In genomic region chr12:112560176-112560797, GRCm38 (mm10) we compare ENCODE assay signal across 8 mouse cellular contexts. TPM values are rescaled to one million over a fixed set of nuclear protein-coding genes. Genes with fewer than 3 reads are reported as not detected.
DNase-seq lines count a peak whose midpoint lies in the region; ATAC-seq and TF ChIP-seq lines count a peak whose summit lies in the region.

No protein-coding gene starts in this region.

- TF ChIP-seq CTCF in gastrocnemius, adult 2 months (IDR thresholded peaks at IDR 0.05), result peak; percentile 56
- peak; percentile 56 for TF ChIP-seq CTCF in ES-Bruce4 (IDR thresholded peaks at IDR 0.05; ENCODE audit: low read depth, low read length)
- TF ChIP-seq CTCF in heart, postnatal 0 days (IDR thresholded peaks at IDR 0.05; ENCODE audit: low read depth), result peak; percentile 60

- H3K27ac ChIP-seq in gastrocnemius, adult 2 months, result peak overlapping the region; percentile 68
- no peak overlapping the region for H3K27ac ChIP-seq in ES-Bruce4 (ENCODE audit: insufficient read depth, low read length)
- no peak overlapping the region for H3K27ac ChIP-seq in heart, postnatal 0 days (ENCODE audit: low read depth)
- H3K27ac ChIP-seq in liver, embryonic 13.5 days, result no peak overlapping the region; the same call in 1 of the 2 replicates

- DNase-seq in gastrocnemius, adult 2 months, result peak; percentile 46
- DNase-seq in gastrocnemius, postnatal 10 days, result no peak
- DNase-seq in heart, postnatal 0 days (ENCODE audit: low spot score), result peak; percentile 39
- DNase-seq in liver, embryonic 13.5 days, result no peak
- DNase-seq in neural tube, embryonic 10.5 days (ENCODE audit: extremely low spot score, low spot score), result no peak
- DNase-seq in spleen, postnatal 4 days (ENCODE audit: low spot score in 2 of 2), result no peak
- DNase-seq in frontal cortex, postnatal 36 days (ENCODE audit: low spot score in 2 of 2), result no peak

- no peak overlapping the region for H3K9ac ChIP-seq in ES-Bruce4 (ENCODE audit: low read depth, poor library complexity, severe bottlenecking)
- H3K9ac ChIP-seq in heart, postnatal 0 days (replicated peaks; ENCODE audit: low read depth, low read length), result no peak overlapping the region
- no peak overlapping the region for H3K9ac ChIP-seq in liver, embryonic 13.5 days

- no peak for TF ChIP-seq POLR2A in ES-Bruce4 (IDR thresholded peaks at IDR 0.05; ENCODE audit: insufficient read depth, low read length)

- H3K4me3 ChIP-seq in gastrocnemius, adult 2 months, result no peak overlapping the region
- no peak overlapping the region for H3K4me3 ChIP-seq in ES-Bruce4 (ENCODE audit: low read depth, low read length)
- no peak overlapping the region for H3K4me3 ChIP-seq in heart, postnatal 0 days (ENCODE audit: low read depth, low read length)
- no peak overlapping the region for H3K4me3 ChIP-seq in liver, embryonic 13.5 days (replicated peaks)

- TF ChIP-seq EP300 in ES-Bruce4 (IDR thresholded peaks at IDR 0.05; ENCODE audit: insufficient read depth, low read depth, low read length), result no peak
- no peak for TF ChIP-seq EP300 in heart, postnatal 0 days (IDR thresholded peaks at IDR 0.05; ENCODE audit: low read depth)

- no peaks in the 10 kb centered on the region for H3K36me3 ChIP-seq in ES-Bruce4 (ENCODE audit: control insufficient read depth, insufficient read depth, low read length, poor library complexity, severe bottlenecking)
- no peaks in the 10 kb centered on the region for H3K36me3 ChIP-seq in heart, postnatal 0 days (replicated peaks; ENCODE audit: control insufficient read depth, insufficient read depth, low read length)
- H3K36me3 ChIP-seq in liver, embryonic 13.5 days, result no peaks in the 10 kb centered on the region

- H3K27me3 ChIP-seq in ES-Bruce4 (ENCODE audit: control insufficient read depth, insufficient read depth, low read length, poor library complexity, severe bottlenecking), result no peaks in the 10 kb centered on the region; the same call in 1 of the 2 replicates
- no peaks in the 10 kb centered on the region for H3K27me3 ChIP-seq in heart, postnatal 0 days (ENCODE audit: control insufficient read depth, insufficient read depth, low read length)
- H3K27me3 ChIP-seq in liver, embryonic 13.5 days, result no peaks in the 10 kb centered on the region

- 9% methylated on average over 5 of the region's 5 CpGs for WGBS in heart, postnatal 0 days
- 52% methylated on average over 5 of the region's 5 CpGs for WGBS in liver, embryonic 13.5 days (ENCODE audit: insufficient replicate concordance)

- intact Hi-C loops in gastrocnemius, adult 2 months (cut with DNase I), result no loop called here

- peak; percentile 72 for ATAC-seq in heart, postnatal 0 days (ENCODE audit: insufficient read depth, low read depth)
- peak; percentile 56 for ATAC-seq in liver, embryonic 13.5 days (ENCODE audit: low read depth)

- no peaks in the 10 kb centered on the region for H3K9me3 ChIP-seq in ES-Bruce4 (replicated peaks; ENCODE audit: control insufficient read depth, insufficient read depth, low read length, poor library complexity, severe bottlenecking)
- no peaks in the 10 kb centered on the region for H3K9me3 ChIP-seq in heart, postnatal 0 days (replicated peaks; ENCODE audit: control insufficient read depth, low read length)
- no peaks in the 10 kb centered on the region for H3K9me3 ChIP-seq in liver, embryonic 13.5 days (replicated peaks)

- peaks cover 8% of the 10 kb centered on the region for H3K4me1 ChIP-seq in ES-Bruce4 (ENCODE audit: control insufficient read depth, insufficient read depth, low read length)
- 0 out of 2 replicates have a peak, but pooled peaks cover 5% of the 10 kb centered on the region for H3K4me1 ChIP-seq in heart, postnatal 0 days (ENCODE audit: control insufficient read depth, insufficient read depth)
- peaks cover 13% of the 10 kb centered on the region for H3K4me1 ChIP-seq in liver, embryonic 13.5 days (replicated peaks)

- H3K4me2 ChIP-seq in heart, postnatal 0 days (ENCODE audit: low read depth, low read length), result no peak overlapping the region
- H3K4me2 ChIP-seq in liver, embryonic 13.5 days, result no peak overlapping the region

RNA-seq across cellular contexts. Expression of gene Inf2, which starts 28.3 kb away (rescaled TPM):
- total RNA-seq in gastrocnemius, adult 2 months (2021), result 10 to 100 TPM in 1 of 2 experiments, 1 to 10 TPM in 1; 8.2 to 13.0 TPM
- total RNA-seq in gastrocnemius, postnatal 10 days (2021), result 10 to 100 TPM; 16.8 to 22.5 TPM
- 28.2 and 28.3 TPM in 2 replicates for polyA plus RNA-seq in ES-Bruce4 (2011; ENCODE audit: insufficient read depth, insufficient read length, low read depth, missing spikeins)
- total RNA-seq in heart, postnatal 0 days (2014; rRNA removed; ENCODE audit: low replicate concordance), result 15.1 and 17.1 TPM in 2 replicates
- 1.8 and 2.7 TPM in 2 replicates for polyA plus RNA-seq in heart, postnatal 0 days (2015; fragmentation: Nextera tagmentation; extraction: Ambion mirVana)
- 1.4 and 2.1 TPM in 2 replicates for polyA plus RNA-seq in liver, embryonic 13.5 days (2015; fragmentation: Nextera tagmentation; extraction: Ambion mirVana)

RNA-seq across cellular contexts. Expression of gene Tmem179, which starts 43.7 kb away (rescaled TPM):
- not detected for total RNA-seq in gastrocnemius, adult 2 months (2021)
- total RNA-seq in gastrocnemius, postnatal 10 days (2021), result under 1 TPM; 0.20 to 0.52 TPM
- 0.27 TPM in 1 of 2 replicates, not detected in the other for polyA plus RNA-seq in ES-Bruce4 (2011; ENCODE audit: insufficient read depth, insufficient read length, low read depth, missing spikeins)
- total RNA-seq in heart, postnatal 0 days (2014; rRNA removed; ENCODE audit: low replicate concordance), result 0.85 TPM in 1 of 2 replicates, not detected in the other
- 0.14 and 0.27 TPM in 2 replicates for polyA plus RNA-seq in heart, postnatal 0 days (2015; fragmentation: Nextera tagmentation; extraction: Ambion mirVana)
- 0.07 and 0.10 TPM in 2 replicates for polyA plus RNA-seq in liver, embryonic 13.5 days (2015; fragmentation: Nextera tagmentation; extraction: Ambion mirVana)

RNA-seq across cellular contexts. Expression of gene Adssl1, which starts 59.6 kb away (rescaled TPM):
- total RNA-seq in gastrocnemius, adult 2 months (2021), result 1,000 to 10,000 TPM; 1,028 to 1,061 TPM
- 100 to 1,000 TPM; 340 to 358 TPM for total RNA-seq in gastrocnemius, postnatal 10 days (2021)
- polyA plus RNA-seq in ES-Bruce4 (2011; ENCODE audit: insufficient read depth, insufficient read length, low read depth, missing spikeins), result 6.6 and 8.7 TPM in 2 replicates
- total RNA-seq in heart, postnatal 0 days (2014; rRNA removed; ENCODE audit: low replicate concordance), result 86.8 and 106 TPM in 2 replicates
- polyA plus RNA-seq in heart, postnatal 0 days (2015; fragmentation: Nextera tagmentation; extraction: Ambion mirVana), result 159 and 176 TPM in 2 replicates
- polyA plus RNA-seq in liver, embryonic 13.5 days (2015; fragmentation: Nextera tagmentation; extraction: Ambion mirVana), result 6.7 and 7.5 TPM in 2 replicates

Comparison
In these comparisons a context has a peak if more than half of its experiments do, and no peak if none do; other contexts are left out.
1. DNase-seq: peak in gastrocnemius, adult 2 months (single experiment) and heart, postnatal 0 days (single experiment); none in gastrocnemius, postnatal 10 days (single experiment), liver, embryonic 13.5 days (single experiment), neural tube, embryonic 10.5 days (single experiment), spleen, postnatal 4 days (0 of 2) and frontal cortex, postnatal 36 days (0 of 2).
2. Peak in every context shown above with its lines, with median percentiles within 50 percentile points of each other: CTCF ChIP-seq.